Mouse (Mus musculus): ENCODE data around the gene Ccnk.

DNA sequence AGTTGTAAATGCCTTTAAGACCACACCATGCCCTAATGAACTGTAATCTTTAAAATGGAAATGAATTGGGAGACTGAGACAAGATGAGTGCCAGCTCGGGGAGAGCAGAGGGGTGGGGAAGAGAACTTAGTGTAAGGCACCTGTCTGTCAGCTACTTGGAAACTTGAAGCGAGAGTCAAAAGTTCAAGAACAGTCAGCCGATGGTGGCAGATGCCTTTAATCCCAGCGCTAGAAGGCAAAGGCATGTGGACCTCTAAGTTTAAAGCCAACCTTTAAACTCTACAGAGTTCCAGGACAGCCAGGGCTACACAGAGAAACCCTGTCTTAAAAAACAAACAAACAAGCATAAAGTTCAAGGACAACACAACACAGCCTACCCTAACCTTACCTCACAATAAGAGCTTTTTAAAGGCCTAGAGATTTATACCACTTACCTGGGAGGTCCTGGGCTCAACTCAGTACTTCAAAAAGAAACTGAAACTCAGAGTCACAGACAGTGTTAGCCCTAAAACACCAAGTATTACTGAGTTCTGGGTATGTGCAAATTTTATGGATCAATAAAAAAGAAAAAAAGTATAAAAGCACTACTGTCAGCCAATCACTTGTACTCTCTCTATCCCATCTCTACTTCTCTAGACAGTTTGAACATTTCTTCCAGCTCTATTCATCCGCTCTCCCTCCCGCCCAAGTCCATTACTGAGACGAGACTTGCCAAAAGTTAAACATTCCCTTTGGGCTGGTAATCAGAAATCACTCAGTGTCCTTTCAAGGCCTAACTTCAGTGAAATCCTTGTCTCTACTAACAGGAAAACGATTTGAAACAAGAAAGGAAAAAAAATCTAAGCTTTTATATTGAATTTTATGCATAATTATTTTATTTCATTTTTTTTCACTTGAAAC lies 4.5 kb upstream of the Ccnk start:
- no peak for TF ChIP-seq POLR2A (IDR thresholded peaks at IDR 0.05; ENCODE audit: low read depth, low read length)
- TF ChIP-seq CTCF (IDR thresholded peaks at IDR 0.05; ENCODE audit: extremely low read depth, insufficient read depth, insufficient read length, insufficient replicate concordance): no peak
